Mouse (Mus musculus) urinary bladder, postnatal 36 days (tissue): ENCODE data around the gene Dock7.

Experiments used
- DNase-seq, 2 experiments: peaks; one replicate each; pipeline ENCODE4 v3.0.0; 2022; ENCODE audit warnings: low spot score in 2 of 2, mixed read lengths in 1 of 2

Gene Dock7

DNA sequence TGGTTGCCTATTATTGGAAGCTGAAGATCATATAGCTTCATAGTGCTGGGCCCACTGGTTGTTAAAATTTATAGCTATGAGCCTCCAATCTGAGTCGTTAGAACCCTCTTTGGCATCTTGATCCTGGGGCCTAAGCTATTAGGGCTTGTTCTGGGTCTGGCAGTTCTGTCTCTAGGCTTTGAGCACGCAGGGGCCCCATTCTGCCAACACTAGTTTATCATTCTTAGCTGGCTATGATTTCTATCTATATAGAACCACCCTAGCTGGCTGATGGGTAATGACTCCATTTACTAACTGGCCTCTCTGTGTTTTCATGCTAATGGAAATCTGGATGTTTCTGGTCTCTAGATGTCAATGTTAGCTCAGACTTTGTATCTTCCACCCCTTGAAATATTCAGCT lies 203.0 kb downstream of the Dock7 start:
- DNase-seq = no peak

DNA sequence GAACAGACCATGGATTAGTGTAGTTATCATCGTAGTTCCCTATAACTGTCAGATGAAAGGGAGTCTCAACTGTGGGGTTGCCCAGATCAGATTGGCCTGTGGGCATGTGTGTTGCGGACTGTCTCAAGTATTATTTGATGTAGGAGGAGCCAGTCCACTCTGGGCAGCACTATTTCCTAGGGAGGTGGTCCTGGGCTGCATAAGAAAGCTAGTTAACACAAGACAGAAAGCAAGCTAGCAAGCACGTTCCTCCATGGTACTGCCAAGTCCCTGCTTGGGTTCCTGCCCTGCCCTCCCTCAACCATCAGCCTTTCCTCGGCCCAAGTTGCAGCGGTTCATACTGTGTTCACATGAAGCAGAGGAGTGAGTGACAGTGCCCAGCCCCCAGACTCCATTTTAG lies 210.5 kb downstream of the Dock7 start:
- no peak for DNase-seq

GRCm38 (mm10) chr4:98887148-98887547 lies 233.6 kb downstream of the Dock7 start:
- peak; percentile 15 to 26 for DNase-seq
